Mouse (Mus musculus) CD4-positive helper T cell, adult 2 months (primary cell): Measurements from ENCODE around the gene Dcun1d4.

Experiments
- DNase-seq: peaks from one replicate; pipeline ENCODE4 v3.0.0-alpha.2; 2012; ENCODE audit warnings: low read depth, missing footprints, low spot score

Dcun1d4 gene

GRCm38 (mm10) chr5:73498559-73498958, 17.8 kb downstream of the Dcun1d4 start:
- DNase-seq: no peak

GRCm38 (mm10) chr5:73500867-73501440, 20.2 kb downstream of the Dcun1d4 start:
- no peak for DNase-seq

GRCm38 (mm10) chr5:73502422-73502821, 21.6 kb downstream of the Dcun1d4 start:
- DNase-seq: no peak

GRCm38 (mm10) chr5:73503015-73503757, 22.4 kb downstream of the Dcun1d4 start:
- no peak for DNase-seq

- DNase-seq: no peak
Observed at GRCm38 (mm10) chr5:73511074-73511473, 30.3 kb downstream of the Dcun1d4 start.

- DNase-seq: no peak
Observed at GRCm38 (mm10) chr5:73512241-73512640, 31.4 kb downstream of the Dcun1d4 start.

GRCm38 (mm10) chr5:73512661-73513060, 31.9 kb downstream of the Dcun1d4 start:
- no peak for DNase-seq

- DNase-seq: no peak
Observed at GRCm38 (mm10) chr5:73514202-73514601, 33.4 kb downstream of the Dcun1d4 start.

- no peak for DNase-seq
Observed at GRCm38 (mm10) chr5:73517299-73517698, 36.5 kb downstream of the Dcun1d4 start.

- no peak for DNase-seq
Observed at GRCm38 (mm10) chr5:73518424-73519211, 37.8 kb downstream of the Dcun1d4 start.

- no peak for DNase-seq
Observed at GRCm38 (mm10) chr5:73520787-73521186, 40.0 kb downstream of the Dcun1d4 start.

- no peak for DNase-seq
Observed at GRCm38 (mm10) chr5:73523227-73523626, 42.4 kb downstream of the Dcun1d4 start.

GRCm38 (mm10) chr5:73524300-73525000, 43.6 kb downstream of the Dcun1d4 start:
- no peak for DNase-seq

- no peak for DNase-seq
Observed at GRCm38 (mm10) chr5:73532222-73532621, 51.4 kb downstream of the Dcun1d4 start.

GRCm38 (mm10) chr5:73532879-73533278, 52.1 kb downstream of the Dcun1d4 start:
- DNase-seq: no peak

GRCm38 (mm10) chr5:73537669-73538068, 56.9 kb downstream of the Dcun1d4 start:
- DNase-seq: no peak

- no peak for DNase-seq
Observed at GRCm38 (mm10) chr5:73538586-73539298, 57.9 kb downstream of the Dcun1d4 start.

- DNase-seq: peak; percentile 43
Observed at GRCm38 (mm10) chr5:73539848-73540510, 59.2 kb downstream of the Dcun1d4 start.

GRCm38 (mm10) chr5:73540511-73540871, 59.7 kb downstream of the Dcun1d4 start:
- DNase-seq: no peak

- DNase-seq: no peak
Observed at GRCm38 (mm10) chr5:73544111-73544753, 63.4 kb downstream of the Dcun1d4 start.
